Mouse (Mus musculus): ENCODE results near the gene Micall2. TPM values are rescaled to one million over a fixed set of nuclear protein-coding genes. Genes with fewer than 3 reads are reported as not detected.

Gene Micall2
- total RNA-seq, 2 experiments from 2014 or later, result 3.7 to 4.1 TPM

DNA sequence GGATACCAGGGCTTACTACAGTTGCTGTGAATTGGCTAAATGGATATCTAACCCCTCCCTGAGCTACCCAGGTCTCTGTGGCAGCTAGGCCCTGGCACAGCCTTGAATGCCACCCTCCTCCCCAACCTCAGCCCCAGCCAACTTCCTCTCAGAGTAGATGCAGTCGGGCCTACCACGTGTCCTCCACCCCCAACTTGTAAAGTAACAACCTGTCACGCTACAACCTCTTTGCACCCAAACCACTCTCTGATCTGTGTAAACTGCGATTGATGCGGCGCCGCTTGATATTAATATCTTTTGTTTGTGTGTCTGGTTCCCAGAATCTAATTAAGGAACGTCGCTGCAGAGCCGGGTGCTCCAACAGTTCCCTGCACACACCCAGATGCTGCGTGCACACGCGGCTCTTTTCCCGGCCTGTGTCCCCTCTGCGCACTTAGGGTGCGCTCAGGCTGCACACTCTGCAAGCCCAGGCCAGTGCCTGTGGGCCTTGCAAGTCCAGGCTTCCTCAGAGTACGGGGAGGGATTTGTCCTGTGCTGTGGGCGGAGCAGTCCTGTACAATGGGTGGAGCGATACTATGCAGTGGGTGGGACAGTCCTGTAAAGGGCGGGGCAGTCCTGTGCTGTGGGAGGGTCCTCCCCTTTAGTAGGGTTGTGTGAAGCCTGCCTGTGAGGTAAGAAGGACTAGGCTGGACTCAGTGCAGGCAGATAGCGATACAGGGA, 49.4 kb downstream of the Micall2 start:
- intact Hi-C loops (cut with DNase I), result no loop called here
- DNase-seq, result no peak

DNA sequence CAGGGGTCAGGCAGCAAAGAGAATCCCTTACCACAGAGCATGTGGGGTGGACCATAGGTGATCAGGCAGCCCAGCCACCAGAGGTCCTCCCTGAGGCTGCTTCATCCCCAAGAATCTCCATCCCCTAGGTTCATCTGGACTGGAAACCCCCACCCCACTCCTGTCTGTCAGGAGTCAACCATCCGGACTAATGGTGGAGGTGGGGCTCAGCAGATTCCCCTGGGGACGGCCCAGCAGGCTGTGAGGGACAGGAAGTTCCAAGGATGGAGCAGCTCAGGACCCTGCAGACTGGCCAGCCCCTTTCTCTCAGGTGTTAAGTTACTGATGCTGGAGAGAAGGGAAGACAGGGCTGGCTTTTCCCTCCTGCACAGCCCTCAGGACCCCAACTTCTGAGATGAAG, 52.9 kb downstream of the Micall2 start:
- intact Hi-C loops (cut with DNase I), result no loop called here
- no peak for DNase-seq

DNA sequence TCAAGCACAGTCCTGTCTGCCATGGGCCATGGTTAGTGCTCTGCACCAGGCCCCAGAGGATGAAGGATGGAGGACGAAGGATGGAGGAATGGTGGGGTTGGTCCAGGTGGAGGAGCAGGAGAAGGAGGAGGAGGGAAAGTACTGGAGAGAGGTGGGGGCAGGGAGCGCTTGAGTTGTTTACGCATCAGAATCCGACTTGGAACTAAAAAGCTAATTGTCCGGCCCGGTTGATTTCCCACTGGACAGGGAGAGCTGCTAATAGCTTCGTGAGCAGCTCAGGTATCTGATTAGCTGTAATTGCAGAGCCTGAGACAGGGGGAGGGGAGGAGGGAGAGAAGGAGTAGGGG, 53.5 kb downstream of the Micall2 start:
- intact Hi-C loops (cut with DNase I), result no loop called here
- DNase-seq, result no peak

DNA sequence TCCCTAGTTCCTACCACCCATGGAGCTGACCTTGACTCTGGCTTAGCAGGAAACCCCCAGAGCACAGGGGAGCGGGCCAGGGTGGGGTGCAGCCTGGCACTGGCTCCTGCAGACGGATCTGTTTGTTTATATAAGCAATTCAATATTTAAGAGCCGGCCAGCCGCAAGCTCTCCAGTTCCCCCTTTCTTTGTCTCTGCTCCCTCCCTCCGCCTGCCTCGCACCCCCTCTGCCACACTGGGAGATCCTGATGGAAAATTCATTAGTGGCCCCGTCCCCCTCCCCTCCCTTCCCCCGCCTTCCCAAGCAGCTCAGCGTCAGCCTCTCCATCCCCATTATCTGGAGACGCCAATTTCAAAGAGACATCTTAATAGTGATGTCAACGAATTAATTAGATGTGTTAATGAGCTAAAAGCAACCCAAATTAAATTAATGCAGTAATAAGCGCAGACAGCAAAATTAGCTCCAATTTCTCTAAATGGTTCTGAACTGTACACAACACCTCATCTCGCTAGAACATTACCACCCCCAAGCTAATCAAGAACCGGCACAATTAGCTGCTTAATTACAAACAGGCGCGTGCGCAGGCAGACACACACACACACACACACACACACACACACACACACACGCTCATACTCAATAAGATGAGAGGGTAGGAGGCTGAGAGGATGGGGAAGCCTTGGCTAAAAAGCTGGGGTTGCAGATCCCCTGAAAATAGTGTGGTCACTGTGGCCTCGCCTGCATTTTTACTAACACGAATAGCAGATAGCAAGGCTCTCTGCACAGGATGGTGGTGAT, 54.1 kb downstream of the Micall2 start:
- DNase-seq, result no peak
- intact Hi-C loops (cut with DNase I), result no loop called here

DNA sequence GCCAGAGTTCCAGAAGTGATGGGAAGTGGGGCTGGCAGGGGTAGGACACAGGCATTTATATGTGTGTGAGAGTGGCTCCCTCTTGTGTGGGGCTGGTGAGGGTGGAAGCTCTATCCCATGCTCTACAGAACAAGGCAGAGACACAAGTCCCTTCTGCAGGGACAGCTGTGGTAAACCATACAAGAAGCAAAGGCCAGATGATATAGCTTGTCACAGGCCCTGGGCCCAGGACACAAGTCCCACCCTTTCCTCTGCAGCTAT, 60.5 kb downstream of the Micall2 start:
- intact Hi-C loops (cut with DNase I), result no loop called here

DNA sequence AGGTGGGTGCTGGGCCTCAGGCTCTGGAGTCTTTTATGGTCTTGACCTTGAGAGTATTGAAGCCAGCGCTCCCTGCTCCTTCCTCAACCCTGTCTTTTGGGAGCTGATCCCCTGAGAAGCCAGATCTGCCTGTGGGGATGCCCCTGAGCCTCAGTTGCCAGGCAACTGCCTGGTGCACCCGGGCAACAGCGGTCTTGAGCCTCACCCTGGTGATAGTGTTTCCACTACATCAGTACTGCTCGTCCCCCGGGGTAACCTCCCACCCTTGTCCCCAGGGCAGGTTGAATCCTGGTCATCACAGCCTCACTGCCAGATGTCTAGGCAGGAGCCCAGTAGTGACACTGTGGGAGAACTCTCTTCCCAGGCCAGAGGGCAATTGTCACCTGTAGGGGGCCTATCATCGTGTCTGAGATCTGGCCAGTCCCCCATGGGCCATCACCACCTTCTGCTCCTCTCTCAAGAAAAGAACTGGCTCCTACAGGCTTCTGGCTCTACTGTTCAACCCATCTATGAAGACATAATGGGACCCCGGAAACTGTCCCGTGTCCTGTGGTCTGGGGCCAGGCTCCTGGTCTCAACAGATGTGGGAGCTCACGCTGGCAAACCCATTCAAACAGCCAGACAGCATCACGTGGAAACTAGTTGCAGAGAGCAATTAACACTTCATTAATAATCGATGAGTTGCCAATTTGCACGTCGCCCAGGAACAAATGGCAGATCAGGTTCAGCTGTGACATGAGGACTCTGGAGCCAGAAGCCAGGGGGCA, 61.0 kb downstream of the Micall2 start:
- intact Hi-C loops (cut with DNase I), result no loop called here
- no peak for DNase-seq

More for the DNA sequence above, 60.5 kb downstream of the Micall2 start:
- DNase-seq, result no peak

DNA sequence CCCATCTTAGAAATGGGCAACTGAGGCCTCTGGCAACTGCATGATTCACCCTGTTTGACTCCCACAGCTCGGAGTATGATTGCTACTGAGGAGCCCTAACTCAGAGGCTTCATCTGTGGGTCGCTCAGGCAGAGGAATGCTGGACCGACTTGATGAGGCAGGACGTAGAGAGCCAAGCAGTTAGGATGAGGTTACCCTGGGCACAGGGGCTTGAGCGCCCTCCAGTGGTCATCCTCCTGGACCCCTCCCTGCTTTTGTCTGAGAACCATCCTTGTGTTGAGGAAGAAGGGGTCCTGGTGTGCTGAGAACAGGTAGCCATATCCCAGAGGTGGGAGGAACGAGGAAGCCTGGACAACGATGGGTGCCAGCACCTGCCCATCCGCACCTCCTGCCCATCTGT, 66.8 kb downstream of the Micall2 start:
- intact Hi-C loops (cut with DNase I), result loop anchor here (10.0 kb wide), 1 partner anchor 385 kb away; no protein-coding TSS in a partner anchor
- DNase-seq, result peak; percentile 19 to 45

DNA sequence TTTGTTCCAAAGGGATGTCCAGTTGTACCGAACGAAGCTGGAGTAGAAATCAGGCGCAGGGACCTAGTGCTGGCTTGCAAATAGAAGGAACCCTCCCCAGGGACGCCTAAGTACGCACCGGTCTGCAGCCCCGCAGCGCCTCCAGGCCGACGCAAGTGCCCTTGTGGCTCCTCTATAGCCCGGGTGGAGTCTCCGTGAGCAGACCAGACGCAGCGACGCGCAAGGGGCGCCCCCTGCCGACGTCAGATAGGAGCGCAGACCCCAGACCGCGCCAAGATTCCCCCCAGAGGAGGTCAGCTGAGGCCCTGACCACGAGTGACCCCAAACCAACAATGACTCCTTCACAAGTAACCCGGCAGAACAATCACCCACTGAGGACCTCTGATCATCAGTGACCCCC, 67.6 kb downstream of the Micall2 start:
- intact Hi-C loops (cut with DNase I), result loop anchor here (1.0 to 10.0 kb wide), 2 partner anchors 132 to 384 kb away; no protein-coding TSS in a partner anchor
- peak; percentile 71 to 83 for DNase-seq

DNA sequence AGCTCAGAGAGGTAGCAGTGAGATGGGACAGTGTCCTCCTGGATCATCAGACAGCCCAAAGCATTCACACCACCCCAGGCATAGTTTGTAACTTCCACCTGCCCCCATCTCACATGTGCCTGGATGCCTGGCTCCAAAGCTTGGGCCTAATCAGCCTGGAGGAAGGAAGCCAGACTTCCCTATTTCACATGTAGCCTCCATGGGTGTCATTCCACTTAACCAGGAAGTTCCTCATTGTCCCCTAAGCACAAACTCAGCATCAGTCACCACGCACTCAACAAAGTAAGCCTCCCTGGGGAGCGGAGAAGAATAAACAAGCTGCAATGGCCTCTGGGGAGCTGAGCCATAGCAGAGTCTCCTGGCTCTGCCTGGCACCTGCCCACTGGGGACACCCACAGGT, 69.6 kb downstream of the Micall2 start:
- intact Hi-C loops (cut with DNase I), result loop anchor here (10.0 kb wide), 1 partner anchor 382 kb away; no protein-coding TSS in a partner anchor
- no peak for DNase-seq

DNA sequence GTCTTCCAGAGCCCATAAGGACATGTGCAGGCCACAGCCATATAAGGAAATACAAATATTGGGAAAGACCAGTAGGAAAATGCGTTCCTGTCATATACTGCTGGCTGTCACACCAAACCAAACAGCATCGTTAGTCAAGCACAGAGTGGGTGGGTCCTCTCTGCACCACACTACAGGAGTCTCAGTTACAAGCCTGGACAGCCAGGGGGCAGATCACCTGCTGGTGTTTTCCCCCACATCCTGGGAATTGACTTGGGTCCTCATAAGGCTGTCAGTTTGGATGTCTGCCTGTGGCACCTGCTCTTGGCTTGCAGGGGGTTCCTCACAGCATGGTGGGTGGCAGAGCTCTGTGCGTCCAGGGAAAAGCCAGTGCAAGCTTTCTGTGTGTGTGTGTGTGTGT, 70.8 kb downstream of the Micall2 start:
- intact Hi-C loops (cut with DNase I), result loop anchor here (10.0 kb wide), 1 partner anchor 381 kb away; no protein-coding TSS in a partner anchor
- DNase-seq, result no peak

DNA sequence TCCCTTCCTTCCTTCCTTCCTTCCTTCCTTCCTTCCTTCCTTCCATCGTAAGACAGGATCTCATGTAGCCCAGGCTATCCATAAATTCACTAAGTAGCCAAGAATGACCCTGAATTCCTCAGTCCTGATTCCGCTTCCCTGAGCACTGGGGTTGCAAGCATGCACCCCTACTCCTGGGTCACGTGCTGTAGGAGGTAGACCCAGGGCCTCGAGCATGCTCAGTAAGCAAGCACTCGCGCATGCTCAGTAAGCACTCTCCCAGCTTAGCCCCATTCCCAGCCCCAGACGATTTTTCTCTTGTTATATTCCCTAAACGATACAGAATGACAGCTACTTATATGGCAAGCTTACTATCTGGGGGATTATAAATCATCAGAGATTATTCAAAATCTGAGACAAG, 74.4 kb downstream of the Micall2 start:
- no peak for DNase-seq
- intact Hi-C loops (cut with DNase I), result loop anchor here (10.0 kb wide), 1 partner anchor 377 kb away; no protein-coding TSS in a partner anchor

DNA sequence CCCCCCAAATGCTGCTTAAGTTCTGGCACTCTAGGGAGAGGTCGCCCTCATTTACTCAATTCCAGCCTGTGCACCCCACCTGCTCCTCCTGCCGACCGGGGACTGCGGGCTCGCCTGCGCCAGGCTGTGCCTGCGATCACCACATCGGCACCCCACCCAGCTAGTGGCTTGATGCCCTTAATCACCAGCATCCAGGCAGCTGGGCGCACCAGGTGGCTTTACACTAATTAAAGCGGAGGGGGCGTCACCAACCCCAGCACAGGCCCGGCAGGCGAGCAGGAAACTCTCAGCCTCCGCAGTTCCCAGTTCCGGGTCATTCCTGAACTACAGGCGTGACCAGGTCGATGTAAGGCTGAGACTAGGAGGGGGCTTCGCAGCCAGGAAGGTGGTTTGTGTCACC, 76.8 kb downstream of the Micall2 start:
- intact Hi-C loops (cut with DNase I), result no loop called here

DNA sequence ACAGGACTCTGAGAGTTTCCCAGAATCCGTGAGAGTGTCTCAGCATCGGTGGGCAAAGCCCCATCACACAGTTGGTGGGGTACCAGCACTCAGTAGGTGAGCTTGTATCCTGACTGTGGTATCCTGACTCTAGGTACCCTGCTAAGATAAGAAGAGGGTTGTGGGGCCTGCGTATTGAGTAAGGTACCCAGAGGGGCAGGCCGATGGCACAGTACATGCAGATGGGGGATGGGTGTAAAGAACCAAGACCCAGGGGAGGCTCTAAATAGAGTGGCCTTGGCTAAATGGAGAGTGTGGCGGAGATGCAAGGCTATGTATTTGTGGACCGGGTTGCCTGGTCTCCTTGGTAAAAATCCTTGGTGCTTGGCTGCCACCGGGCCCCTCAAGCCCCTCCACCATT, 77.3 kb downstream of the Micall2 start:
- intact Hi-C loops (cut with DNase I), result no loop called here
- DNase-seq, result no peak

More for the DNA sequence above, 76.8 kb downstream of the Micall2 start:
- no peak for DNase-seq

DNA sequence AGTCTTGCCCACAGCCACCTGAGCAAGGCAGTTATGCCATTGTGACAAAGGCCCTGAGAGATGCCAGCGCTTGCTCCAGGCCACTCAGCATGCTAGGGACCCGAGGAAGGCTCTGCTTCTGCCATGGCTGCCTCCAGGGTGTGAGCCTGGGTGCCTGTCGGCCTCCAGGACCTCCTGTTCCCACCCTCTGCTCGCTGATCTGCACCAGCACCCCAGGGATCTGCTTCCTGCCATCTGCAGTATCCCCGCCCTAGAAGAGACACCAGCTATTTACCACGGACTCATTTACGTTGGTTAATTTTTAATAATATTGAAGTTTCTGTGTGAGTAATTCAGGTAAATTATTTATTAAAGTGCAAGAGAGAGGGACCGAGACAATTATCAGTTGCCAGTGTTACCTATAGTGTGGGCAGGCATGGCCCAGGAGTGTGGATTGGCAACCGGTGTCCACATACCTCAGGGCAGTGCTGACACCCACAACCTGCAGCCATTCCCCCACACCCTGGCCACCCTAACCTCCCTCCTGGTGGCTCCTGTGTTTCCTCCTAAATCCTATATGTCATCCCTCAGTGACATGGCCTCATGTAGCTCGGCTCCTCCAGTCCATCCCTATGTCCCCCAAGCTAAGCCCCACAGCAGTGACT, 78.1 kb downstream of the Micall2 start:
- DNase-seq, result no peak
- intact Hi-C loops (cut with DNase I), result no loop called here

Small RNA genes within 50 kb of the gene (microRNA-seq; reads per million reads assigned to microRNA genes)
- gene Mir7037, result 0 to 2.3 reads per million in 2 experiments

Other genes with a start within 250 kb of the Micall2 start
- not detected for gene Uncx, start 192.8 kb downstream of the Micall2 start, total RNA-seq (2021)
- gene Ints1, start 39.3 kb upstream of the Micall2 start, total RNA-seq (2021), result 10 to 100 TPM; 41.8 to 43.8 TPM
- 10 to 100 TPM; 23.4 to 26.9 TPM for gene Mafk, start 55.2 kb upstream of the Micall2 start, total RNA-seq (2021)
- under 1 TPM in 1 of 2 experiments, not detected in 1; 0.65 TPM for gene Tmem184a, start 83.6 kb upstream of the Micall2 start, total RNA-seq (2021)
- gene Gm26938, start 90.1 kb upstream of the Micall2 start, total RNA-seq (2021), result not detected
- 10 to 100 TPM in 1 of 2 experiments, 1 to 10 TPM in 1; 9.9 to 10.8 TPM for gene Psmg3, start 90.5 kb upstream of the Micall2 start, total RNA-seq (2021)
- gene Elfn1, start 171.6 kb upstream of the Micall2 start, total RNA-seq (2021), result under 1 TPM; 0.27 to 0.31 TPM

Measured in heart, postnatal 14 days (tissue).